Mouse (Mus musculus): ENCODE measurements around the gene Ankrd17. TPM values are rescaled to one million over a fixed set of nuclear protein-coding genes. Genes with fewer than 3 reads are reported as not detected.

Gene Ankrd17
- total RNA-seq, 2 experiments from 2014 or later = 55.3 to 103 TPM

DNA sequence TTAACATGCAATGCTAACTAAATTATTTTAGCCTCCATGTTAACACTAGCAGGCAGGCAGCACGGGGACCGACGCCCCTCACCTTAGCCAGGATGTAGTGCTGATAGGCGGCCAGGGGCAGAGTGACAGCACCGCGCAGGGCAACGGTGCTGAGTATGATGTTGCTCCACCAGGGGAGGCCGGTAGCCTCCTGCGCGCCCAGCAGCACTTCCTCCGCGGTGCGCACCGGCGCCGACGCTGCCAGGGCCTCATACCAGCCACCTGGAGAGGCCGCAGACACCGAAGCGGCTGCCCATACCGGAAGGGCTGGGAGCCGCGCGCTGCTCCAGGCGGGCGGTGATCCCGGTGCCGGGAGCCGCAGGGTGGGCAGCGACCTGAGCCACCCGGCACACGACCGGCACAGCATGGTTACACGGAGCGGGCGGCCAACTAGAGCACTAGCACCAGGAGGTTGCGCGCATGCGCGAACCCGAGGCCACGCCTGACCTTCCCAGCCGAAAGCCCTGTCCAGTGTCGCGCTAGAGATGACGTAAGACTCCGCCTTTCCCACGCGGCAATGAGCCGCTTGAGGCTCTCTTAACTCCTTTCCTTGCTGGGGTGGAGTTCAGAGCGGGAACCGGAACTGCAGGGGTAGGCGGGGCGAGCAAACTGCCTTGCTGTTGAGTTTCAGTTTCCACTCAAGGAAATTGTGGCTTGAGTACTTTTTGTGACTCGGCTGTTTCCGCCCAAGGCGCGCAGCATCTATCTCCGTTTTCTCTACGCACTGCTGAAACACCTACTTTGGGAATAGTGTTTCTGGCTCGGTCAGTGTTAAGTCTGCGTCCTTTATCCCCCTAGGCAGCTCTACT lies 142.6 kb downstream of the Ankrd17 start, which contains the start of gene Cox18:
Gene Cox18, minus strand, starts transcription at position 468 of the 848 bp plus-strand sequence.
- peak; percentile 94 for ATAC-seq (replicated peaks; ENCODE audit: poor library complexity)

- ATAC-seq (replicated peaks; ENCODE audit: poor library complexity) = no peak
Measured at GRCm38 (mm10) chr5:90222937-90223336, 143.4 kb downstream of the Ankrd17 start.

DNA sequence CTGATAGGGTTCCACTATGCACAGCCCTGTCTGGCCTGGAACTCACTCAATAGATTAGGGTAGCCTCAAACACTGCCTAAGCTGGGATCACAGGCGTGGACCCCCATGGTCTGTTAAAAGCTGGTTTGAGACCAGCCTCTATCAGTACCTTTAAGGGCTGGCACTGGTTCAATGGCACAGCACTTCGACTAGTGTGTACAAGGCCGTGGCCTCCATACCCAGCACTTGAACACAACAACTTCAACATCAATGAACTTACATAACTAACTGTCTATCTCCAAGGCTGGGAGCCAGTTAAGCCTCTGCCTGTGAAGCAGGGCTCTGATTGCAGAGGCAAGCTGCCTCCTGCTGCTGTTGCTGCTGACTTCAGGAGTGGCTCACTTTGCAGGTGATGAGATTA lies 148.6 kb downstream of the Ankrd17 start:
- ATAC-seq (replicated peaks; ENCODE audit: poor library complexity) = no peak

- no peak for ATAC-seq (replicated peaks; ENCODE audit: poor library complexity)
Measured at GRCm38 (mm10) chr5:90217226-90217625, 149.2 kb downstream of the Ankrd17 start.

DNA sequence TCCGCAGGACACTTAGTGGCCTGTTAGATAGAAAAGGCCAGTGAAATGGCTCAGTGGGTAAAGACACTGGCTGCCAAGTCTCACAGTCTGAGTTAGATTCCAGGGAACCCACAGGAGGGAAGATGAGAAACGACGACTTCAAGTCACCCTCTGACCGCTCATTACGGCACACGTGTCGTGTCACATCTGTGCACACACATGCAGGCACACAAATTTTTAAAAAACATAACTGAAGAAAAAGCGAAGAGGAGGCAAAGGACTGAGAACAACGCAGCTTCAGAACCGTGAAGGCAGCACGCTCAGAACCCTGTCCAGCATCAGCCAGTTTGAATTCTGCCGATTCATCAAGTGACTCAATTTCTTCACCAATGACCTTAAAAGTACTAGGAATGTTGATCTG lies 153.0 kb downstream of the Ankrd17 start:
- no peak for ATAC-seq (replicated peaks; ENCODE audit: poor library complexity)

GRCm38 (mm10) chr5:90203168-90203567 lies 163.2 kb downstream of the Ankrd17 start:
- peak; percentile 87 for ATAC-seq (replicated peaks; ENCODE audit: poor library complexity)

GRCm38 (mm10) chr5:90202447-90203117 lies 163.8 kb downstream of the Ankrd17 start:
- no peak; the same call in 1 of the 2 replicates for ATAC-seq (replicated peaks; ENCODE audit: poor library complexity)

GRCm38 (mm10) chr5:90199922-90200632 lies 166.3 kb downstream of the Ankrd17 start:
- no peak for ATAC-seq (replicated peaks; ENCODE audit: poor library complexity)

DNA sequence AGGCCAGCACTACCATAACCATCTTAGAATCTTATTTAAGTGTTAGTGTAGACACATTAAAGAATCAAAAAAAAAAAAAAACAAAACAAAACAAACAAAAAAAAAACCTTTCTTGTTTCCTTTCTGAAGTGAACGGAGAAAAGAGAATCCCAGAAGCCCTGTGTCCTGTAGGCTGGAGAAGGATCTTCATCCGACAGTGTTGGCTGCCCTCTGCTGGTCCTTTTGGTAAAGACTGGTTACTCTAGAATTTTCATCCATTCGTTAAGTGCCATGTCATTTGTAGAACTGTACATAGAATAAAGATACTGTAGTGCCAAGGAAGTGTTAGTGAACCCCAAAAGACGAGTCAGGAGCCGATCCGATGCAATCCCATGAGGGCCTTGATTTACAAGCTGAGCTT lies 171.5 kb downstream of the Ankrd17 start:
- ATAC-seq (replicated peaks; ENCODE audit: poor library complexity) = peak; percentile 98

DNA sequence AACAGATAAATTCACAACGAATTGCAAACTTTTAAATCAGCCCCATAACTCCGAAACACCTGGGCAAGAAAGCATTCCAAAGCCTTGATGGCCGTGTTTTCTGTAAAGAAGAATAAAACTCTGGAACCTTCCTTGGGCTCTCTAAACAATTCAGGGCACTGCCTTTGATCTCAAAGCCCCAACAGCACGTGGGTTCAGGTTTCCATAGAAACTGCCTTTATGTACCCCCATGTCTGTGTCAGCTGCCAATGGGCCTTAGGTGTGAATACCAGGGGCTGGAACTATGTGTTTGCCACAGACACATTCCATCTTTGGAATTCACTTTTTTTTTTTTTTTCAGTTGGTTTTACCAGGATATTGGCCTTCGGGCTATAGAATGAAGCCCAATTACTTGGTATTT lies 183.6 kb downstream of the Ankrd17 start:
- ATAC-seq (replicated peaks; ENCODE audit: poor library complexity) = no peak

GRCm38 (mm10) chr5:90179094-90179493 lies 187.3 kb downstream of the Ankrd17 start:
- no peak for ATAC-seq (replicated peaks; ENCODE audit: poor library complexity)

- ATAC-seq (replicated peaks; ENCODE audit: poor library complexity) = no peak
Measured at GRCm38 (mm10) chr5:90178116-90178515, 188.3 kb downstream of the Ankrd17 start.

Other genes starting within 250 kb of the Ankrd17 start
- gene Cox18, start 142.6 kb downstream of the Ankrd17 start, total RNA-seq (2015) = 43.3 and 45.0 TPM in 2 replicates
- 11.2 and 14.5 TPM in 2 replicates for gene Cox18, start 142.6 kb downstream of the Ankrd17 start, total RNA-seq (2017)
- 2.0 and 4.1 TPM in 2 replicates for gene Gm9958, start 627 bp upstream of the Ankrd17 start, total RNA-seq (2015)
- gene Gm9958, start 627 bp upstream of the Ankrd17 start, total RNA-seq (2017) = 1.3 and 2.4 TPM in 2 replicates
- not detected in 2 replicates for gene Alb, start 94.3 kb upstream of the Ankrd17 start, total RNA-seq (2015)
- not detected in 2 replicates for gene Alb, start 94.3 kb upstream of the Ankrd17 start, total RNA-seq (2017)
- gene Afp, start 124.2 kb upstream of the Ankrd17 start, total RNA-seq (2015) = 1.1 and 1.2 TPM in 2 replicates
- 0.21 and 1.3 TPM in 2 replicates for gene Afp, start 124.2 kb upstream of the Ankrd17 start, total RNA-seq (2017)
- not detected in 2 replicates for gene Afm, start 152.4 kb upstream of the Ankrd17 start, total RNA-seq (2015)
- not detected in 2 replicates for gene Afm, start 152.4 kb upstream of the Ankrd17 start, total RNA-seq (2017)
- not detected in 2 replicates for gene 5830473C10Rik, start 194.5 kb upstream of the Ankrd17 start, total RNA-seq (2015)
- not detected in 2 replicates for gene 5830473C10Rik, start 194.5 kb upstream of the Ankrd17 start, total RNA-seq (2017)